Mouse (Mus musculus): Measurements from ENCODE around the gene Sult2b1. TPM values are rescaled to one million over a fixed set of nuclear protein-coding genes. Genes with fewer than 3 reads are reported as not detected.

Sult2b1 gene
- polyA plus RNA-seq, 1 experiment from 2014 or later, result 3.7 TPM

DNA sequence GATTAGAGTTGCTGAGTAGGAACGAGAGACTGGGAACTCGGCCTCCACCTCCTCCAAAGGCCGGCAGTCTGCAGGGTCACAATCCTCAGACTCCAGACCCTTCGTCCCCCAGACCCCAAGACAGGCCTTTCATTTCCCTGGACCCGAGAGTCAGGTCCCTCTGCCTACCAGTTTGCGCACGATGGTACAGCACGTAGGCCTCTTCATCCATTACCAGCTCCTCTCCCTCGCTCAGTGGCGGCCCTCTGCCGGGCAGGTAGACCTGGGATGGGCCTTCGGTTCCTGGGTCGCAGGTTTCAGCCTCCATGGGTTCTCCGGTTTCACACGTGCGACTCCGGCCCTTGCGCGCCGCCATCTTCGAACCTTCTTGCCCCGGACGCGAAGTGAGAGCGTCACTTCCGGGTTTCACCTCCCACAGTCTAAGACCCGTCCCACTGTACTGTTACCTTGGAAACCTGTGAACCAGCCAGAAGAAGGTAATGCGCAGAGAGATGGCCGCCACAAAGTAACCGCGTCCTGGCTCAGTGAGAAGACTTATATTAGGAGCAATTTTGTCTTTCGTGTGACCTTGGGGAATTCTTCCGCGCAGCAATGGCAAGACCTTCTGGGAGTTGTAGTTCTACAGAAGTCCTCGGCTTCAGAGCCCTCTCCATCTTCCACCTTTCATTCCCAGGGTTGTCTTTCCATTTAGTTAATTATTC, 46.1 kb upstream of the Sult2b1 start, which contains the start of gene Grwd1:
TSS of gene Grwd1 (minus strand) at position 518 of the 701 bp plus-strand sequence.
- Histone ChIP-seq H3K4me2 (replicated peaks; ENCODE audit: low read depth, low read length) (peak within 1 kb of the TSS; percentile 90), H3K9me3 (ENCODE audit: low read length) (no peaks in the 10 kb centered on the region), H3K36me3 (ENCODE audit: insufficient read depth, low read length) (peaks cover 8% of the 10 kb centered on the region; the same call in 1 of the 2 replicates), H3K4me1 (ENCODE audit: insufficient read depth, low read depth, low read length) (no peaks in the 10 kb centered on the region; the same call in 1 of the 2 replicates), H3K27me3 (replicated peaks; ENCODE audit: insufficient read depth, low read length) (peaks cover 28% of the 10 kb centered on the region), H3K9ac (replicated peaks; ENCODE audit: low read depth) (peak within 1 kb of the TSS; percentile 32), H3K4me3 (ENCODE audit: low read depth, low read length) (peak within 1 kb of the TSS; percentile 74), H3K27ac (ENCODE audit: low read length) (no peak within 1 kb of the TSS)
- ATAC-seq (peak; percentile 89), DNase-seq (ENCODE audit: low spot score) (peak; percentile 95)
- under 1% methylated on average over 35 of the region's 35 CpGs for WGBS
- TF ChIP-seq EP300 (IDR thresholded peaks at IDR 0.05) (no peak), CTCF (IDR thresholded peaks at IDR 0.05) (no peak)

DNA sequence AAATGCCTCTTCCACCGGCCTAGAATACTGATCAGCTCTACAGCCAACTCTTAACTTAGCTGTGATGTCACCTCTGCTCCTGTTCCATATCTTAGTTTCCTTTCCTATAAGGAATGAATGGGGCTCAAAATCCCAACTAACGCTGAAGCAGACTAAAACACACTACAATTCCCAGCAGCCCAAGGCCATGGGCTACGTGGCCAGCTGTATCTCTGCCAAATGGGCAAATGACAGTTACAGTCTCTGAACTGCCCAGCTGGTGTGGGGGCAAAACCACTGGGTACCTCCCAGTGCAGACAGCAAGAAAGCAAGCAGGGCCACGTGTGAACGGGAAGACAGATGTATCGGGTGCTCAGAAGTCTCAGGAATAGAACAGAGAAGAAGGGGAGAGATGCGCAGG, 42.2 kb upstream of the Sult2b1 start:
- ATAC-seq (no peak), DNase-seq (ENCODE audit: low spot score) (no peak)
- H3K27ac ChIP-seq (ENCODE audit: low read length), result no peak overlapping the region
- no peak overlapping the region for H3K4me3 ChIP-seq (ENCODE audit: low read depth, low read length)
- TF ChIP-seq CTCF (IDR thresholded peaks at IDR 0.05) (no peak), EP300 (IDR thresholded peaks at IDR 0.05) (no peak)
- H3K9ac ChIP-seq (replicated peaks; ENCODE audit: low read depth), result no peak overlapping the region
- peaks cover under 1% of the 10 kb centered on the region; the same call in 1 of the 2 replicates for H3K27me3 ChIP-seq (replicated peaks; ENCODE audit: insufficient read depth, low read length)
- no peaks in the 10 kb centered on the region for H3K9me3 ChIP-seq (ENCODE audit: low read length)
- peaks cover 14% of the 10 kb centered on the region for H3K36me3 ChIP-seq (ENCODE audit: insufficient read depth, low read length)
- H3K4me2 ChIP-seq (replicated peaks; ENCODE audit: low read depth, low read length), result no peak overlapping the region
- 93% methylated on average over 7 of the region's 7 CpGs for WGBS
- no peaks in the 10 kb centered on the region; the same call in 1 of the 2 replicates for H3K4me1 ChIP-seq (ENCODE audit: insufficient read depth, low read depth, low read length)

DNA sequence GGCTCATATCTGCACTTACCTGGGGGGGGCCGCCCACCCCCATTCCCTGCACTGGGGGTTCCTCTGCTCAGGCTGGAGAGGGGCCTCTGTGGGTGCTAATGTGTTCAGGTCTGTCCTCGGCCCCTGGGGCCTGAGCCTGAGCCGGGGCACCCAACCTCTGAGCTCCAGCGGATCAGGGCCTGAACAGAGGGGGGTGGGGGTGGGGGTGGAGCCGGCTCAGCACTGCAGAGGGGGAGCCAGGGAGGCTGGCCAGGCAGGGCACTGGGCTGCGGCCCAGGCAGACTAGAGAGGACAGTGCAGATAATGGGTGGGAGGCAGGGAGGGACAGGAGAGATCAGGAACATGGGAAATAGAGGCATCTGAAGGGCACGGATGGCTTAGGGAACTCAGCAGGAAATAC, 40.1 kb upstream of the Sult2b1 start, which contains the start of gene Kcnj14:
TSS of gene Kcnj14 (minus strand) at position 185 of the 400 bp plus-strand sequence.
- H3K9ac ChIP-seq (replicated peaks; ENCODE audit: low read depth), result no peak within 1 kb of the TSS
- no peak within 1 kb of the TSS for H3K4me3 ChIP-seq (ENCODE audit: low read depth, low read length)
- H3K27me3 ChIP-seq (replicated peaks; ENCODE audit: insufficient read depth, low read length), result no peaks in the 10 kb centered on the region
- peaks cover 14% of the 10 kb centered on the region for H3K36me3 ChIP-seq (ENCODE audit: insufficient read depth, low read length)
- WGBS, result 69% methylated on average over 7 of the region's 7 CpGs
- H3K9me3 ChIP-seq (ENCODE audit: low read length), result no peaks in the 10 kb centered on the region
- ATAC-seq (no peak), DNase-seq (ENCODE audit: low spot score) (no peak)
- TF ChIP-seq EP300 (IDR thresholded peaks at IDR 0.05), result no peak
- TF ChIP-seq CTCF (IDR thresholded peaks at IDR 0.05), result no peak
- no peak within 1 kb of the TSS for H3K4me2 ChIP-seq (replicated peaks; ENCODE audit: low read depth, low read length)
- H3K27ac ChIP-seq (ENCODE audit: low read length), result no peak within 1 kb of the TSS
- H3K4me1 ChIP-seq (ENCODE audit: insufficient read depth, low read depth, low read length), result no peaks in the 10 kb centered on the region

DNA sequence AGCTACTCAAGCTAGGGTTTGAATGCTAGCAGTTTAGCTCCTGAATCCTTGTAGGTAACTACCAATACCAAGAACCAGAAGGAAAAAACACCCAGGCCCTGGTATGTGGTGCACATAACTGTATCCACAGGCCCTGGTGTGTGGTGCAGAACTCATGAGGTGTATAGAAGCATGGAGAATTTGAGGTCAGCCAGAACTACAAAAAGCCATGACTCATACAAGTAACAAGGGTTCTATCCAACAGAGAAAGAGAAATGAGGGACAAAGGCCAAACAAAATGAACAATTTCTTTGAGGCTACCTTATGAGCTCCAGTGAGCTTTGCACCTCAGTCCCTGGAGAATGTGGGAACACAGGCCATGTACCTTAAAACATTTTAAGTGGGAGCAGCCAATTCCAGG, 36.4 kb upstream of the Sult2b1 start:
- TF ChIP-seq CTCF (IDR thresholded peaks at IDR 0.05), result no peak
- TF ChIP-seq EP300 (IDR thresholded peaks at IDR 0.05), result no peak
- H3K9me3 ChIP-seq (ENCODE audit: low read length), result no peaks in the 10 kb centered on the region
- ATAC-seq (no peak), DNase-seq (ENCODE audit: low spot score) (no peak)
- no peaks in the 10 kb centered on the region for H3K27me3 ChIP-seq (replicated peaks; ENCODE audit: insufficient read depth, low read length)
- peaks cover 6% of the 10 kb centered on the region; the same call in 1 of the 2 replicates for H3K36me3 ChIP-seq (ENCODE audit: insufficient read depth, low read length)
- H3K4me3 ChIP-seq (ENCODE audit: low read depth, low read length), result no peak overlapping the region
- no peak overlapping the region for H3K4me2 ChIP-seq (replicated peaks; ENCODE audit: low read depth, low read length)
- H3K27ac ChIP-seq (ENCODE audit: low read length), result no peak overlapping the region
- no peaks in the 10 kb centered on the region for H3K4me1 ChIP-seq (ENCODE audit: insufficient read depth, low read depth, low read length)
- no peak overlapping the region for H3K9ac ChIP-seq (replicated peaks; ENCODE audit: low read depth)

DNA sequence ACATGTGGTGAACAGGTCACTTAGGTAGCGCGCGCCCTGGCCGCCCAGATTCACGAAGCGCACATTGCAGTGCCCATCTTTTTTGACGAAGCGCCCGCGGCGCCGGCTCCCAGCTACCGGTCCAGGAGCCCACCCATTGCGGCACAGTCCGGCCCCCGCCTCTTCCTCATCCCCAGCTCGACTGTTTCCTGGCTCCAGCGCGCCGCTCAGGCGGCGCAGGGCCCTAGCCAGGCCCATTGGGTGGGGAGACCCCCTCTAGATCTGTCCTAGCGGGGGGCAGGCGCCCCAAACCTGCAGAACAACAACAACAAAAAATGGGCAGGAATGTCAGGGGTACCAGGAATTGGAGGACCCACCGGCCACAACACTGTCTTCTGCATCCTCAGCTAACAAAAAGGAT, 35.4 kb upstream of the Sult2b1 start:
- Histone ChIP-seq H3K36me3 (ENCODE audit: insufficient read depth, low read length) (no peaks in the 10 kb centered on the region), H3K4me2 (replicated peaks; ENCODE audit: low read depth, low read length) (0 out of 2 replicates have a peak overlapping the region, but pooled peaks have one; percentile 19), H3K27me3 (replicated peaks; ENCODE audit: insufficient read depth, low read length) (no peaks in the 10 kb centered on the region), H3K27ac (ENCODE audit: low read length) (no peak overlapping the region), H3K9me3 (ENCODE audit: low read length) (no peaks in the 10 kb centered on the region), H3K9ac (replicated peaks; ENCODE audit: low read depth) (no peak overlapping the region), H3K4me3 (ENCODE audit: low read depth, low read length) (no peak overlapping the region), H3K4me1 (ENCODE audit: insufficient read depth, low read depth, low read length) (no peaks in the 10 kb centered on the region)
- WGBS, result 15% methylated on average over 25 of the region's 25 CpGs
- TF ChIP-seq CTCF (IDR thresholded peaks at IDR 0.05), result no peak
- no peak for TF ChIP-seq EP300 (IDR thresholded peaks at IDR 0.05)
- ATAC-seq, result peak; percentile 33; the same call in 1 of the 2 replicates
- DNase-seq (ENCODE audit: low spot score), result no peak

DNA sequence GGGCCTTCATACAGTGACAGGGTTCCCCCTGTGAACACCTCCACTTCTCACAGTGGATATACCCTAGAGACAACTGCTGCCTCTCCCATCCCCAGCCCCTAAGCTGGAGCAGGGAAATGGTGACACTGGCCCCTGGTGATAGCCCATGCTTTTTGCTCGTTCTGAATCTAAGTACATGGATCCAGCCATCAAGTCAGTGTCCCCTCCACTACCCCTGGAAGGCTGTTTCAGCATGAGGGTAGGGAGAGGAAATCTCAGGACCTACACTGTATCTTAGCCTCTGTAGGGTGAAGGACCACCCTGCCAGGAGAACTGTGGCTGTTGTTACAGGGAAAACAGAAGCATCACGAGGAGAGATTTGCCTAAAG, 31.5 kb upstream of the Sult2b1 start:
- H3K9me3 ChIP-seq (ENCODE audit: low read length), result no peaks in the 10 kb centered on the region
- no peak for TF ChIP-seq CTCF (IDR thresholded peaks at IDR 0.05)
- TF ChIP-seq EP300 (IDR thresholded peaks at IDR 0.05), result no peak
- H3K4me3 ChIP-seq (ENCODE audit: low read depth, low read length), result no peak overlapping the region
- H3K36me3 ChIP-seq (ENCODE audit: insufficient read depth, low read length), result peaks cover 11% of the 10 kb centered on the region
- H3K27ac ChIP-seq (ENCODE audit: low read length), result no peak overlapping the region
- H3K4me2 ChIP-seq (replicated peaks; ENCODE audit: low read depth, low read length), result no peak overlapping the region
- ATAC-seq (no peak), DNase-seq (ENCODE audit: low spot score) (no peak)
- 69% methylated on average over 2 of the region's 2 CpGs for WGBS
- H3K9ac ChIP-seq (replicated peaks; ENCODE audit: low read depth), result no peak overlapping the region
- no peaks in the 10 kb centered on the region for H3K27me3 ChIP-seq (replicated peaks; ENCODE audit: insufficient read depth, low read length)
- H3K4me1 ChIP-seq (ENCODE audit: insufficient read depth, low read depth, low read length), result peaks cover 5% of the 10 kb centered on the region; the same call in 1 of the 2 replicates
